Mouse (Mus musculus) MN1 (cell line): ENCODE results near the gene Tor1b.
"Not testable (repeated sequence)": the region's sequence is repeated elsewhere in the genome, so short reads cannot be mapped to it uniquely, and the experiment has no call there.

Experiments
- DNase-seq: peaks from one replicate; pipeline ENCODE4 v3.0.0-alpha.2; 2016; ENCODE audit warnings: low spot score

The Tor1b gene

DNA sequence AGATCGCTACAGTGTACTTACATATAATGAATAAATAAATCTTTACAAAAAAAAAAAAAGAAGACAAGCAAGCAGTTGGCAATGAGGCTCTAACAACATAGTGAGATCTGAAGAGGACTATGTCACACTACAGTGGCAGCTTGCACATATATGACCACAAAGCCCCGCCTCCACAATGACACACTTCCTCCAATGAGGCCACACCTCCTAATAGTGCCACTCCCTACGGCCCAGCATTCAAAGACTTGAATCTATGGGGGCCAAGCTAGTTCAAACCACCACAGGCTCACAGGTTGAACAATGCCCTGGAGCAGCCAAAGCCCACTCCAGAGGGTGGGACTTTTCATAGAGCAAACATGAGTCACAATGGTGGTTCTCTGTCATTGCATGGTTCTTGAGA, 20.8 kb upstream of the Tor1b start:
- DNase-seq: no peak

DNA sequence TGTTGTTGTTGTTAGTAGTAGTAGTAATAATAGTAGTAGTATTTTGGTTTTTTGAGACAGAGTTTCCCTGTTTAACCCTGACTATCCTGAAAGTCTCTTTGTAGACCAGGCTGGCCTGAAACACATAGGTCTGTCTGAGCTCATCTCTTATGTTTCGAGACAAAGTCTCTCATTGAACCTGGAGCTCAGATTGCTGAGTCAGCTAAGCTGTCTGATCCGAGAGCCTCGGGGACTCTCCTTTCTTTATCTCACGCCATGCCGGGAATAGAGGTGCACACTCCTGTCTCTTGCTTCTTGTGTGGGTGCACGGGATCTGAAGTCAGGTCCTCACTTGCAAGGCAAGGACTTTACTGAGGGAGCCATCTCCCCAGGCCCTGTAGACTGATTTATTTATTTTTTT, 19.7 kb upstream of the Tor1b start:
- no peak for DNase-seq

DNA sequence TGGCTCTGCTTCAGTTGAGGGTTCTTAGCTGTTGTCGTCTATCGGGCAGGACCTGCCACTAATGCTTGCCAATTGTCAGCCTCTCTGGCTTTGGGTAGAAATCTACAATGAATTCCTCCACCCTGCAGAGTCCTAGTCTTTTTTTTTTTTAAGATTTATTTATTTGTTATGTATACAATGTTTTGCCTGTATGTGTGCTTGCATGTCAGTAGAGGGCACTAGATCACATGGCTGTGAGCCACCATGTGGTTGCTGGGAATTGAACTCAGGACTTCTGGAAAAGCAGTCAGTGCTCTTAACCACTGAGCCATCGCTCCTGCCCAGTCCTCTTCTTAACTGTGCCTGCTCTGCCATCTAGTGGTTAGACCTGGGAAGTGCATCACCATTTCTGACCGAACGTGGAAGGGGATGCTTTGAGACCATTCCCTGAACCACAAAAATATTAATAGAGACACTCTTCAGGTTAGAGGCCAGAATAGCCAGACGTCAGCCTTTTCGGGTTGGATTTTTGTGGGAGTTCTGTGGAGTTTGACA, 18.8 kb upstream of the Tor1b start:
- peak; percentile 71 for DNase-seq

DNA sequence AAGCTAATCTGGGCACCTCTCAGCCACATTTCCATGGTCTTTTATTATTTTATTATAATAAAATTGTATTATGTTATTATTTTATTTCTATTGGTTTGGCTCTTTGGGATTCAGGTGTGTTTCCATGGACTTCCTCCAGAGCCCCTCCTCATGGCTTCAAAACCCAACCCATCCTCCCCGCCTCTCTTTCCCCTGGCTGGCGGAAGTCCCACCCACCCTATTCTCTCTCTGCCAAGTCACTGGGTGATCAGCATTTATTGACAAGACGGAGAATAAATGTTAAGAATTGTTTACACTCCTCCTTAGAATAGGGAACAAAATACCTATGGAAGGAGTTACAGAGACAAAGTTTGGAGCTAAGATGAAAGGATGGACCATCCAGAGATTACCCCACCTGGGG, 16.0 kb upstream of the Tor1b start:
- no peak for DNase-seq

DNA sequence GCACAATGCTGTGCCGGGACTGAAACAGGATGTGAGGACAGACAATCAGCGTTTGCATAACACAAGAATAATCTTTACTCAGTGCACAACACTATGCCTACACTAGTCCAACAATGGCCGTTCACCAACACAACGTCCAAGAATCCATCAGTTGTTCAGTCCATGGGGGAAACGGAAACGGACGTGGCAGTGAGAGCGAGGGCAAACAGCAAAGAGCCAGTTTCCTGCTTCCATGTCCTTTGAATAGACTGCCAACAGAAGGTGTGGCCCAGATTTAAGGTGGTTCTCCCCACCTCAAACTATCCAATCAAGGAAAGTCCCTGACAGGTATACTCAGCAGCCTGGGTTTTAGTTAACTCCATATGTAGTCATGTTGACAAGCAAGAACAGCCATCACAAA, 15.0 kb upstream of the Tor1b start:
- no peak for DNase-seq

DNA sequence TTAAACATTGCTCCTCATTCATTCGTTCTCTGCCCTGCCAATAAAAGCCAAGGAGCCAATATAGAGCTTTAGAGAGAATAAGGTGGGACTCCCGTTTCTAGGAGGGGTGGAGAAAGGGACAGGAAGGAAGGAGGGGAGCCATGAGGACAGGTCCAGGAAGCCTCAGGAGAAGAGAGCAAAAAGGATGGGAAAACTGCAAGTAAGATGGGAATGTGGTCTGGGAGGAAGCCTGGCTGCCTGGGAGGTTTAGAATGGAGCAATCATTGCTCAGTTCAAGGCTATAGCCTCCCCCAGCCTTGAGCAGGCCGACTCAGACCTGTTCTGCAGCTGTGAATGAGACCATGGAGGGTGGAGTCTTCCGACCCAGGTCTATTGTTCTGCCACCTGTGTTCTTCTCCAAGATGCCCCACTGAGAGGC, 14.2 kb upstream of the Tor1b start:
- no peak for DNase-seq

DNA sequence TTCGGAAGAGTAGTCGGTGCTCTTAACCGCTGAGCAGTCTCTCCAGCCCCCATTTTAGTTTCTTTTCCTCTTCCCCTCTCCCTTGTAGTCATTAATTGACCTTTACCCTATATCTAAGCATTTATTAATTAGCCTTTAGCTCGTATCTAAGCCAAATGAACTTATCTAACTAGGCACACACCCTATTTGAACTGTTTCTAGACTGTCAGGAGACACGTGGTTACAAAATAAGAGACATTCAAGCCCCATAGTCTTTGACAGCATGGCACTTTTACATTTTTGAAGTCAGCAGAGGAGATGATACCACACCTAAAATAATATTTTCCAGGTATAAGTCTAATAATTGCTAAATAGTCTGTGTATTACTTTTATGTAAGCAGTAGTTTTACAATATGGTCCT, 11.2 kb upstream of the Tor1b start:
- no peak for DNase-seq

DNA sequence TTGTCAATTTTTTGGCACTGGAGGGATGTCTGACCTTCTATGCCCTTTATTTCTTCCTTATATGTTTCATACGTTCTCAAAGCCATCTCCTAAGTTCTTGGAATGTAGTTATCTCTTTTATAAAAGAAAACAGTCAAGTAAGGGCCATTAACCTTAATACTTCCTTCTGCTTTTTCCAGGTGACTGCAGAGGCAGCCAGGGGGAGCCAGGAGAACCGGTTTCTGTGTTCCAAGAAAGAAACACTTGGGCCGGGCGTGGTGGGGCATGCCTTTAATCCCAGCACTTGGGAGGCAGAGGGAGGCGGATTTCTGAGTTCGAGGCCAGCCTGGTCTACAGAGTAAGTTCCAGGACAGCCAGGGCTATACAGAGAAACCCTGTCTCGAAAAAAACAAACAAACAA, 10.6 kb upstream of the Tor1b start:
- DNase-seq: not testable (repeated sequence)

DNA sequence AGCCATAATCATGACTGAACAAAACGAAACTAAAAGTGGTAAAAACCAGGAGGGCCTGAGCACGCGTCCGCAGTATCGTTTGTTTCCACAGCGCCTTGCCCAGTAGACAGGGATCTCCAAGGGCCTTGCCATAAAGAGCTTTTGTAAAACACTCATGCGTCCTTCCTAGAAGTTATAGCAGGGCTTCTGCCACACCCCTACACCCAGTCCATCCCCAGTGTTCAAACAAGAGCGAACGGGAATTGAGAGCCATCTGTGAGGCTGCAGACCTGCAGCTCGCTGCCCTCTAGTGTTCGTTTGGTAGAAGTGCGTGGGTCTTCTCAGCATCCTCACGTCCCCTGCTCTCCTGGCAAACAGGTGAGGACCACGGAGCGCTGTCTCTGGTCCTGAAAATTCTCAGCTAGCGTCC, 10.2 kb upstream of the Tor1b start:
- peak; percentile 80 for DNase-seq

DNA sequence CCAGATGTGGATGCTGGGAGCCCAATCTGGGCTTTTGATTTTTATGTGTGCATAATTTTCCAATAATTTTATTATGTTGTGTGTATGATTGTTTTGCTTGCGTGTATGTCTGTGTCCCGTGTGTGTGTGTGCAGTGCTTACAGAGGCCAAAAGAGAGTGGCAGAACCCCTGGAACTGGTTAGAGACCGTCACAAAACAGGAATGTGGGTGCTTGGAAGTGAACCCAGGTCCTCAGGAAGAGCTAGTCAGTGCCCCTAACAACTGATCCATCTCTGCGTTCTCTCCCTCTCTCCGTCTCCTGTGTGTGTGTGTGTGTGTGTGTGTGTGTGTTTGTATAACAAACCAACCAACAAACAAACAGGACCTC, 319 bp upstream of the Tor1b start:
- no peak for DNase-seq

DNA sequence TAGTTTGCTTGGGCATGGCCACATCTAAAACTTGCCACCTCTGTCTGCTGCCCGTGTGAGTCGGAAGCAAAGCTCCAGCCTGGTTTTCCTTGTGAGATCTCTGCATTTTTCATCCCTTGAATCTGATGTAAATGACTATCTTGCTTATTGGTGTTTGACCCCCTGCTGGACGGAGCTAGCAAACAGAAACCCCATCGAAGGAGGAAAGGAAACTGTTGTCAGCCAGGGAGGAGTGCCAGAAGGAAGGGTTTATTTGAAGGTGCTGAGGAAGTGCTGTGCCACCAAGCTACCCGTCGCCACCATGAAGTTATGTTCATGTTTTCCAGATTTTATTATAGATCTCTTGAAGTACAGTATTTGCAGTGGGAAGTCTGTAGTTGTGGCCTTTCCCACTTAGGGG, 2.0 kb downstream of the Tor1b start:
- no peak for DNase-seq

DNA sequence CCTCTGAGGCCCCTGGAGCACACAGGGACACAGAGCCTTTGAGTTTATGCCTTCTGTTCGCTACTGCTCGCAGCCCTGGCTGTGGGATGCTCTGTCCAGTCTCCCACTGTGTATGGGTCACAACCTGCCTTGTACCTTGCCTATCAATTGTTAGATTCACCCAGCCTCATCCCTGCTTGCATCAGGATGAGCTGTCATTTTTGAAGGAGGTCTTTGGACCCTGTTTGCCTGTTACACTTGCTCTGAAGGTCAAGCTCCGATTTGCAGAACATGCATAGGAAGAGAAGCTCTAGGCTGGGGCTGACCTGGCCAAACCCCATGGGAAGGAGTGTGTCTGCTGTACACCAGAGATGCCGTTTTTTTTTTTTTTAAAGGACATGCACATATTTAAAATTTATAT, 4.8 kb downstream of the Tor1b start:
- DNase-seq: no peak

DNA sequence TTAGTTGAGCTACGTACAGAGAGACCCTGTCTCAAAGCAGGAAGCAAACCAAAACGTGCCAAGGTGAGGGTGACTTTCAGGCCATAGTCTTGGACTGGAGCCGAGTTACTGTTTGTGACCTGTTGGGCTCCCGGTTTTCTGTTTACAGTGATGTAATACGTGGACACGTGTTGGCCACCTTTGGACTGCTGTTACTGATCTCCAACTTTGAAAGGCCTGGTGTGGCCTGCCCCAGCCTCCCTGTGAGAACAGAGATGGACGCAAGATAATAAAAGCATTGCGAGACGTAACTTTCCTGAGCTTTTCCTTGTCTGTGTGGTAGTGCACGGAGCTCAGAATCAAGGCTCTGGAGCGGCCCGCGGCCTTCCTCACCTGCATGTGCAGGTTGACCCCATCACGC, 6.0 kb downstream of the Tor1b start:
- no peak for DNase-seq

DNA sequence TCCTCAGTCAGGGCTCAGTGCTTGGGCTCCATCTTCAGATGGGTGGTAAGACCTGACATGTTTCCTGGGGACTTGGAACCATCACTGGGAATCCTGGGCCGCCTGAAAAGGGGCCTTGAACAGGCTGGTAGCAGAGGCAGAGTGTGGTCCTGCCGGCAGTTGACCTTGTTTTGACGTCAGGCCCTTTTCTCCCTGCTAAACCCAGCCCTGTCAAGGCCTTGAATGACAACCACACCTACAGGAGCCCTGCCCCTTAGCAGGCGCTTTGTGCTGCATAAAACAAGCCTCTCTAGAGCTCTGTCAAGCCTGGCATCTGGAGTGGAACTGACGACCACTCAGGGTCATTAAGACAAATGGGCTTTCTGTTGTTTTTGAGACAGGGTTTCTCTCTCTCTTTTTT, 7.1 kb downstream of the Tor1b start:
- DNase-seq: no peak

DNA sequence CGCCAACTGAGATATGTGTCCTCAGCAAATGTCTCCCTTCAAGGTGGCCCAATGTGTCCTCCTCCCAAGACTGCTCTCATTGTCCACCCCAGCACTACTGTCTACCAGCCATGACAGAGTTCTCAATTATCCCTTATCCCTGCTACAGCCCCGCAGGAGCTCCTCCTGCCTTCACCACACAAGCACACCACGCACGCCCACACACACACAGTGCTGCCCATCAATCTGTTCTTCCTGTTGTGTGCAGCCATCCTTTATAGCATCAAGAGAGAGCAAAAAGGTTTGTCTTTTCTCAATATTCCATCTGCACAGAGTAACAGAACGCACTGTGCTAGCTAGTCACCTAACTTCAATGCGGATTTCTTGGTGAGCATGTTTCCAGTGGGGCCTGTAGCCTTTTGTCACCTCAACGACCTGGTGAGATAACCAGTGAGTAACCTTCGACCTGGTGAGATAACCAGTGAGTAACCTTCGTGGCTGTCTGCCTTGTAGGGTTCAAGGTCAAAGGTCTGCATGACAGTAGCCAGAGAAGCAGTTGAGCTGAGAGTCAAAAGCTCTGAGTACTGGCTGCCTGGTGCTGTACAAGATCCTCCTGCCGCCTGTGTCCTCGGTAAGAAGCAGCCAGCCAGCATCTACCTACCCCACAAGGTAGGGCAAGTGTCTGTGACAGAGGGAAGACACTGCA, 10.0 kb downstream of the Tor1b start:
- no peak for DNase-seq

DNA sequence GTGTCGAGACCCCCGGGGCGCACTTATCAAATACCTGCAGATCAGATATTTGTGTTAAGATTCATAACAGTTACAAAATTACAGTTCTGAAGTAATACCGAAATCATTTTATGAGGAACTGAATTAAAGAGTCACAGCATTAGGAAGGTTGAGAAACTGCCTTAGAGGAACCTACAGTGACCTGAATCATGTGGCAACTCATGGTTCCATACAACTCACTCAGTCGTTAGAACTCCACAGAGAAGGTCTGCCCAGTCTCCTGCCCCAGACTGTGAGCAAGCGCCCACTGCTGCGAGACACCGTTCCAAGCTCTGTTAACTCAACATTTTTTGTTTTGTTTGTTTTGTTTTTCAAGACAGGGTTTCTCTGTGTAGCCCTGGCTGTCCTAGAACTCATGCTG, 12.9 kb downstream of the Tor1b start:
- no peak for DNase-seq

DNA sequence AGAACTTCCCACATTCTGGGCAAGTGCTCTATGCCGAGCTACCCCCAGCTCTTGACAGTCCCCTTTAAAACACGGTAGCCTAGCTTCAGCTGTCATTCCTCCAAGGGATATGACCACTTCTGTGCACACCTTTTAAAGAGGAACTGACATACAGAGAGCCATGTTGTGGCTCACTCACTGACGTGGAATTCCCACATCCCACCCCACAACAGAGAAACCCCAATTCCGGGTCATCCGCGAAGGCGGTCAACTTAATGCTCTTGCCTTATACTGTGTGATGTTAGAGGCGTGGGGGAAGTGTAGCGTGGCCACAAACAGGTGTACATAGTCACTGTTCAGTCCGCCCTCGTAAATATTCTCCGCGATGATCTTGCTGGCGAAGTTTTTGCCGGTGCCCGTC, 14.1 kb downstream of the Tor1b start:
- no peak for DNase-seq

DNA sequence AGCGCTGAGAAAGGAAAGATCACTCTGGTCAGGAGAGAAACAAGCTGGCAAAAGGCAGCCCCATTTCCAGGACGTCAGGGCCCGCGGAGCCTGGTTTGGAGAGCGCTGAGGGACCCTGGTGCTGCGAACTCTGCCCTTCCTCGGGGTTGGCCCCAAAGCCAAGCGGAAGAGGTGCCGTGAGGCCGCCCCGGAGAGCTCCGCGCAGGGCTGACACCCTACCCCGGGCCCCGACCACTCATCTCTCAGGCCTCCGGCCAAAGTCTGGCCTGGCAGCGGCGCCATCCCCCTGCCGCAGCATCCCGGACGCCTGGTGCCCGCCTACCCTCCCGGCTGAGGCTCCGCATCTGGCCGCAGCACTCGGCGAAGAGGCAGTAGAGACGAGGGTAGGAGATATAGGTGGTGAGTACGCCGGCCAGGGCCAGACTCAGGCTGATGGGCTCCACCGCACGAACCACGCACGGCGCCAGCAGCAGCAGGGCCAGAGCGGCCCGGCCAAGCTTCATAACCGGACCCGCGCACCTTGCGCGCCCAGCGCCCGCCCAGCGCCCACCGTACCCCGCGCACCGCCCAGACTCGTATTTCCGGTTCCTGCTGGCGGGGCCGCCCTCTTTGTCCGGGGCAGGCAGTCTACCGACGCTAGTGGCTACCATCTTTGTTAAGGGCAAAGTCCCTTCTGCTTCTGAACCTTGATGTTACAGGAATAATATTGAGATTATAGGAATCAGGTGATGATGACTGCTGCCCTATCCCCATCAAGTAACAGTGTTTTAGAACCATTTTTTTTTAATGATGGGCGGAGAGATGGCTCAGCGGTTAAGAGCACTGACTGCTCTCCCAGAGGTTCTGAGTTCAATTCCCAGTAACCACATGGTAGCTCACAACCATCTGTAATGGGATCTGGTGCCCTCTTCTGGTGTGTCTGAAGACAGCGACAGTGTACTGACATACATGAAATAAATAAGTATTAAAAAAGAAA, 14.9 kb downstream of the Tor1b start, which contains the start of gene Tor1a:
Gene Tor1a, minus strand, starts transcription at position 582 of the 976 bp plus-strand sequence.
- peak; percentile 81 for DNase-seq

DNA sequence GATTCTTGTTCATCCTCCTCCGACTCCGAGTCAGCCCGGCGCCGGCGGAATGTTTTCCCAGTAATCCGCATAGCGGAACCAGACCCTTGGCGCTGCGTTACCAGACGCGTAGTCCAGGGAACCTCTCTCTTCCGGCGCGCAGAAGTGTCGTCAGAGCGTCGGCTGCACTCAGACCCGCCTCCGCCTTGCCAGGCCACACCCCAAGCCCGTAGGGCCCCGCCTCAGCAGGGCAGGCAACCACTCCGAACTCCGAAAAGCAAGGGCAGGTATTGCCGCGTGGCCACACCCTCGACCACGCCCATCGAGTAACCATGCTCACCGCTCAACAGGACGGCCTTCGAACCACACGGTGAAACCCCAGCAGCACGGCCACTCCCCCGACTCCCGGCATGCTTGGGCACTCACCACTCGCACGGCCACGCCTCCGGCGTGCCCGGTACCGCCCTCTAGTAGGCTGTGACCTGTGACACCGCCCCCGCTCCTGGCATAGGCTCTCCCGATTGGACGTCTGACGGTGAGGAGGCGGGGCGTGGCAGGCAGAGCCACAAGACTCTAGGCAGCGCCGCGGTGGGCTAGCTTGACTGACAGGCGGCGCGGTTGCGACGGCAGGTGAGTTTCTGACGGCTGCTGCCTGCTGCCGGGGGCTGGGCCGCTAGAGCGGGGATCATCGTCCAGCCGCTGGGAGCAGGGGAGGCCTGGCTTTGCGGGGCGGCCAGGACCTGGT, 29.2 kb downstream of the Tor1b start, which contains the start of the genes BC005624 and Usp20:
Gene BC005624, minus strand, starts transcription at position 412 of the 724 bp plus-strand sequence.
Gene Usp20, plus strand, starts transcription at position 490 of the 724 bp plus-strand sequence.
- DNase-seq: peak; percentile 97

DNA sequence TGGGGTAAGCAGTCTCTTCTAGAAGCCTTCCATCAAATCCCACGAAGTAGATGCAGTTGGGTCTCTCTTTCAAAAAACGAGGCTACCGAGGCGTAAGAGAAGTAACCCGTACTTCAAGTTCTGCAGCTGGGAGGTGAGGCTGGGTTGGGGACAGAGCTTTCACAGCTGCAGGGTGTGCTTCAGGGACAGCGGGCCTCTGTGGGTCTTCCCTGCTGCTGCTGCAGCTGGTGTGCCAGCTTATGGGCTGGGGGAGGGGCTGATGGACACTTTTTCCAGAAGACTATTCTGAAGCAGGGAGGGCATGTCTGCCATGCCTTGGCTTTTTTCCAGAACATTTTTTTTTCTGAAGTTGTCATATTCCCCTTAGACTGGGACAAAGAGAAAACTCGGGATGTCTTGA, 30.3 kb downstream of the Tor1b start:
- no peak for DNase-seq

DNA sequence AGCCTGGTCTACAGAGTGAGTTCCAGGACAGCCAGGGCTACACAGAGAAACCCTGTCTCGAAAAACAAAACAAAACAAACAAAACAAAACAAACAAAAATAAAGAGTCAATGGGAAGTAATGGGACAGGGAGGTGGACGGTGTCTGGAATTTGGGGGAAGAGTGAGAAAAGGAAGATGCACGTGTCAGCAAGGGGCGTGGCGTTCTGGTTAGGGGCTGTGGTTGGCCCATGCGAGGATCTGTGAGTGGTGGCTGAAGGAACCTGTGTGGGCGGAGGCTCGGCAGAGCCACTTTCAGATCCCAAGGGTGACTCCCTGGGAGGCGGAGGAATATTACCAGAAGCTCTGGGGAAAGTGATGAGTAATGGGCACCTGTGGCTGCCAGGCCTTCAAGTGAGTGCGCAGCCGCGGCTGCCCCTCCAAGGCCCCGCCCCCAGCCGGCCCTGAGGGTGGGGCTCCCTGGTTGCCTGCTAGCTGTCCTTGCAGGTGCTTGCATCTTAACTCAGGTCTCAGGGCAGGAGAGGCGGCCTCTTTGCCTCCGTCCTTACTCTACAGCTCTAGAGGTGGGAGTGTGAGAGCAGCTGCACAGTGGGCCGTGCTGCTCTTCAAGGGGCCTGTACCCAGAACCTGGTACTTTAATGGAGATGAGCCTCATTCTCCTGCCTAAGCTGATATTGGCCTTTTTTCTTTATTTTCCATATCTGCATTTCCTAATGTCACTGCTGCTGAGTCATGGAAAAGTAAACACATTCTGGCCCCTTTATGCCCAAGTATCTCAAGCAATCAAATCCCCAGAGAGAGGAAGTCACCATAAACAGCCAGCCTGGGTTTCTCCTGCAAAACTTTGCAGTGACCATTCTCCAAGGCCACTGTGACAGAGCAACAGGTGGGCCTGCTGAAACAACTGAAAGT, 32.6 kb downstream of the Tor1b start:
- DNase-seq: peak; percentile 89
